Mouse (Mus musculus) hindbrain, embryonic 14.5 days (tissue): ENCODE results near the gene Cd2bp2. TPM values are rescaled to one million over a fixed set of nuclear protein-coding genes. Genes with fewer than 3 reads are reported as not detected.

Experiments
- ATAC-seq: fragments of 200-750 bp; cut with Nextera tagmentation; 2 replicates; pipeline ENCODE4 v1.8.0; 2017; ENCODE audit warnings: moderate number of reproducible peaks, mild to moderate bottlenecking, moderate TSS enrichment, moderate library complexity; ENCODE audit not compliant: low FRiP score
- DNase-seq: peaks from one replicate; pipeline ENCODE4 v3.0.0-alpha.2; 2015; ENCODE audit warnings: low spot score
- H3K27ac ChIP-seq: fragments of 300-500 bp; sonication (generic); 2 replicates; pipeline ENCODE4 v1.5.1; 2014; ENCODE audit warnings: mild to moderate bottlenecking, moderate library complexity
- H3K27me3 ChIP-seq: fragments of 300-500 bp; sonication (generic); 2 replicates; pipeline ENCODE4 v1.6.1; 2014; ENCODE audit warnings: mild to moderate bottlenecking, low read length, mixed read lengths; ENCODE audit not compliant: control insufficient read depth, insufficient read depth
- H3K36me3 ChIP-seq: fragments of 300-500 bp; sonication (generic); replicated peaks from 2 replicates; pipeline ENCODE4 v1.6.1; 2014; ENCODE audit not compliant: control insufficient read depth, insufficient read depth
- H3K4me1 ChIP-seq: fragments of 300-500 bp; sonication (generic); replicated peaks from 2 replicates; pipeline ENCODE4 v1.6.1; 2014; ENCODE audit warnings: antibody characterized with exemption, low read length, mixed read lengths; ENCODE audit not compliant: control insufficient read depth, insufficient read depth
- H3K4me2 ChIP-seq: fragments of 300-500 bp; sonication (generic); replicated peaks from 2 replicates; pipeline ENCODE4 v1.6.1; 2014; ENCODE audit warnings: mild to moderate bottlenecking, moderate library complexity
- H3K4me3 ChIP-seq: fragments of 300-500 bp; sonication (generic); replicated peaks from 2 replicates; pipeline ENCODE4 v1.5.1; 2014; ENCODE audit warnings: mild to moderate bottlenecking, low read length
- H3K9ac ChIP-seq: fragments of 300-500 bp; sonication (generic); 2 replicates; pipeline ENCODE4 v1.6.1; 2014
- H3K9me3 ChIP-seq: fragments of 300-500 bp; sonication (generic); 2 replicates; pipeline ENCODE4 v1.6.1; 2016; ENCODE audit warnings: low read length; ENCODE audit not compliant: control insufficient read depth
- WGBS: fragments of 180-500 bp; shearing (Covaris S2); extraction: QIAGEN DNeasy Blood & Tissue Kit; methylation state at CpG from one replicate; pipeline ENCODE4 v1.1.7; 2014; 5-methylcytosine and 5-hydroxymethylcytosine counted together
- polyA plus RNA-seq: library from polyadenylated mRNA; unstranded; fragments of >200 nt; fragmentation: Nextera tagmentation; extraction: Ambion mirVana; gene quantifications from 2 replicates; pipeline ENCODE4 v1.2.1, GENCODE M21; 2014

The Cd2bp2 gene
- polyA plus RNA-seq, 1 experiment from 2014 or later, result 63.7 TPM

DNA sequence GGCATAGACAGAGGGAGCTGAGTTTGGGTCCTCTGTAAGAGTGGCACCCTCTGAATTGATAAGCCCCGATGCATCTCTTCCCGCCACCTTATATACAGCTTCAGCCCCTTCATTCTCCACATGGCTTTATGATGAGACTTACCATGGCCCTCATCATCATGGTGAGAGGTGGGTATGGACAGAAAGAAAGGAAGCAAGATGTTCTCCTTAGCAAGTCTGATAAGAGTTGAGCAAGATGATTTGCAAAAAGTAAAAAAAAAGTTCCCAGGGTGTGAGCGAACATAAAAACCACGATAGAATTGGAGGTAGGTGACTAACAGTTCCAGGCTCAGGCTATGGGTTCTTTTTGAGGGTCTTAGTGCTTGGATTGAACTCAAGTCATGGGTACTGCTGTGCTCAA, 22.8 kb upstream of the Cd2bp2 start:
- H3K4me3 ChIP-seq, result no peak overlapping the region
- H3K4me2 ChIP-seq, result no peak overlapping the region
- no peak overlapping the region for H3K27ac ChIP-seq
- no peak overlapping the region for H3K9ac ChIP-seq
- DNase-seq (no peak), ATAC-seq (no peak)
- 89% methylated on average over 4 of the region's 4 CpGs for WGBS
- no peaks in the 10 kb centered on the region for H3K36me3 ChIP-seq
- no peaks in the 10 kb centered on the region for H3K4me1 ChIP-seq
- H3K27me3 ChIP-seq, result peaks cover 9% of the 10 kb centered on the region; the same call in 1 of the 2 replicates
- H3K9me3 ChIP-seq, result no peaks in the 10 kb centered on the region

DNA sequence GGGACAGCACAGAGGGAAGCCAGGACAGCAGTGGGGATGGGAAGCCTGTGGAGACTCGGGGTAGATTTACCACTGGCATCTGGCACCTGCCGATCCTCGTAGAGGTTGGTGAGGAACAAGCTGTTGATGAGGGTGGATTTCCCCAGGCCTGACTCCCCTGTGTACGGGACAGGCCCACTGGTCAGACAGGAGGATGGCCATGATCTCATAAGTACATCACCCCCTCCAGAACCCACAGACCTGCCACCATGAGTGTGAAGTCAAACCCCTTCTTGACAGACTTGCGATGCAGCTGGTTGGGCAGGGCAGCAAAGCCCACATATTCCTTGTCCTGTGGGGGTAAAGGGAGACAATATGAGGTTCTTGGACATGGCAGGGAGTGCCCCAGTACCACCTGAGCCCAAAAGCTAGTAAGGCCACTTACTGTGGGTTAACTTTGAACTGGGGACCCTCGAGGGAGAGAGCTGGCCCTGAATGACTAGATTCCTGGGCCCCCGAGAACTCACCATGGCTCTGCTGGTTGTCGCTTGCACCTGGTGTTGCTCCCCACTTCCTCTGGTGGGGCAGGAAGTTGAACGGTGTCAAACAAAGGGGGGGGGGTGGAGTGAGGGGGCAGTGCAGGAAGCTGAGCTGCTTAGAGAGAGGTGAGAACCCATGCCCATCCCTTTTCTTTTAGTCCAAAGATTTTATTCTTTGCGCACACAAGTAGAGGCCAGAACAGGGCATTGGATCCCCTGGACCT, 22.2 kb upstream of the Cd2bp2 start:
- Histone ChIP-seq H3K4me1 (no peaks in the 10 kb centered on the region), H3K9ac (no peak overlapping the region), H3K9me3 (no peaks in the 10 kb centered on the region), H3K4me2 (no peak overlapping the region), H3K27me3 (peaks cover 9% of the 10 kb centered on the region; the same call in 1 of the 2 replicates), H3K36me3 (no peaks in the 10 kb centered on the region), H3K27ac (no peak overlapping the region), H3K4me3 (no peak overlapping the region)
- DNase-seq, result no peak
- ATAC-seq, result no peak
- WGBS, result 80% methylated on average over 10 of the region's 10 CpGs

DNA sequence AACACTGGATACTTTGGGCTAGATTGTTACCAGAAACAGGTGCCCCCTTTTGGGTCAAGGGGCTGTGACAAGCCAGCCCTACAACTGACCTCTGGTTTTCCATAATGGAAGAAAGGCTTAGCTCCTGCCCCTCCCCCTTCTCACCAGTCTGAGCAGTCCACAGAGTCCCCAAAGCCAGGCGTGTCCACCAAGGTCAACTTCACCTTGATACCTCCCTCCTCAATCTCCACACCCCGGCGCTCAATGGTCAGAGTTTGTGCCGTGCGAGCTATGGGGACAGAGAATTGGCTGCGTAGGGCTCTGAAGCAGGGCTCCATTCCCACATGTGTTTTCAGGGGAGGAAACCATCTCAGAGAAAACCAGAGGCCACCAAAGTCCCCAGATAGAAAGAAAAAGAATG, 21.6 kb upstream of the Cd2bp2 start:
- no peaks in the 10 kb centered on the region for H3K9me3 ChIP-seq
- ATAC-seq, result no peak
- DNase-seq, result no peak

GRCm38 (mm10) chr7:127216307-127216706, 20.5 kb upstream of the Cd2bp2 start:
- Histone ChIP-seq H3K4me3 (no peak overlapping the region), H3K27me3 (peaks cover 9% of the 10 kb centered on the region; the same call in 1 of the 2 replicates), H3K36me3 (no peaks in the 10 kb centered on the region), H3K27ac (no peak overlapping the region), H3K4me1 (no peaks in the 10 kb centered on the region), H3K4me2 (no peak overlapping the region), H3K9ac (no peak overlapping the region), H3K9me3 (no peaks in the 10 kb centered on the region)
- ATAC-seq, result no peak
- 94% methylated on average over 5 of the region's 5 CpGs for WGBS
- no peak for DNase-seq

More for the DNA sequence above, 21.6 kb upstream of the Cd2bp2 start:
- 91% methylated on average over 6 of the region's 6 CpGs for WGBS
- Histone ChIP-seq H3K36me3 (no peaks in the 10 kb centered on the region), H3K27ac (no peak overlapping the region), H3K27me3 (peaks cover 9% of the 10 kb centered on the region; the same call in 1 of the 2 replicates), H3K4me1 (no peaks in the 10 kb centered on the region), H3K9ac (no peak overlapping the region), H3K4me2 (no peak overlapping the region), H3K4me3 (no peak overlapping the region)

GRCm38 (mm10) chr7:127214981-127215871, 19.4 kb upstream of the Cd2bp2 start:
- no peaks in the 10 kb centered on the region for H3K36me3 ChIP-seq
- 26% methylated on average over 33 of the region's 33 CpGs for WGBS
- H3K27ac ChIP-seq, result no peak overlapping the region
- H3K27me3 ChIP-seq, result peaks cover 9% of the 10 kb centered on the region; the same call in 1 of the 2 replicates
- peak; percentile 80 for DNase-seq
- H3K9ac ChIP-seq, result peak overlapping the region; percentile 17
- no peaks in the 10 kb centered on the region for H3K9me3 ChIP-seq
- H3K4me1 ChIP-seq, result no peaks in the 10 kb centered on the region
- H3K4me3 ChIP-seq, result peak overlapping the region; percentile 15; the same call in 1 of the 2 replicates
- no peak for ATAC-seq
- peak overlapping the region; percentile 44 for H3K4me2 ChIP-seq

DNA sequence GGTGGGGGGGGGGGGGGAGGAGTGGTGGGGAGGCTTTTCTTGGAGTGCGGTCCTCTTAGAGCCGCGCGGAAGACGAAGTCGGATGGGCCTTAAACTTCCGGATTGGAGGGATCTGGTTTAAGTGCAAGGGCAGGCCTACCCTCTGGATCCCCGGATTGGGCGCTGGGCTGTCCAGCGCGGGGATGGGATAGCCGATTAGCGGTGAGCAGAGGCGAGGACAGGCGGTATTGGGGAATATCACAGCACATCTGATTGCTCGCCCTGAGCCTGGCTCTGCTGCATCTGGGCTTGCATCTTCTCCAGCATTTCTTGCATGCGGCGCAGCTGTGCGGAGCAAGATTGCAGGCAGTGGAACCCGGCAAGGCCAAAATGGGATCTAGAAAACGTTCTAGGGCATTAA, 18.7 kb upstream of the Cd2bp2 start:
- WGBS, result 37% methylated on average over 21 of the region's 21 CpGs
- H3K9me3 ChIP-seq, result no peaks in the 10 kb centered on the region
- H3K27ac ChIP-seq, result no peak overlapping the region
- H3K4me2 ChIP-seq, result peak overlapping the region; percentile 44
- peaks cover 4% of the 10 kb centered on the region; the same call in 1 of the 2 replicates for H3K4me1 ChIP-seq
- H3K4me3 ChIP-seq, result no peak overlapping the region
- DNase-seq (no peak), ATAC-seq (no peak)
- no peaks in the 10 kb centered on the region for H3K36me3 ChIP-seq
- peak overlapping the region; percentile 17; the same call in 1 of the 2 replicates for H3K9ac ChIP-seq
- H3K27me3 ChIP-seq, result peaks cover 9% of the 10 kb centered on the region; the same call in 1 of the 2 replicates

DNA sequence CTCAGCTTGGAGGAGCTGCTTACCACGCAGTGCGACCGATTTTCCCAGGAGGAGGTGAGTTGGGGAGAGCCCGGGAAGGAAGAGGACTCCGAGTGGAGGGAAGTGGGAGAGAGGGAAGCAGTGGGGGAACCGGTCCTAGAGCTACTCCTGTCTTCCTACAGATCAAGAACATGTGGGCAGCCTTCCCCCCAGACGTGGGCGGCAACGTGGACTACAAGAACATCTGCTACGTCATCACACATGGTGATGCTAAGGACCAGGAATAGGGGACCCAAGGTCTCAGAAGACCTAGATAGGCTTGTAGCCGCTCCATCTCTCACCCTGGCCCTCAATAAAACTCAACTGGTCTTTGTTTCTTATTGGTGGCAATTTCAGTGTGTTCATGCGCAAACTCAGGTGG, 18.1 kb upstream of the Cd2bp2 start:
- Histone ChIP-seq H3K9me3 (no peaks in the 10 kb centered on the region), H3K36me3 (no peaks in the 10 kb centered on the region), H3K4me2 (0 out of 2 replicates have a peak overlapping the region, but pooled peaks have one; percentile 44), H3K4me3 (no peak overlapping the region), H3K27me3 (peaks cover 9% of the 10 kb centered on the region; the same call in 1 of the 2 replicates), H3K4me1 (peaks cover 7% of the 10 kb centered on the region; the same call in 1 of the 2 replicates), H3K9ac (no peak overlapping the region), H3K27ac (no peak overlapping the region)
- 56% methylated on average over 12 of the region's 12 CpGs for WGBS
- DNase-seq (no peak), ATAC-seq (no peak)

DNA sequence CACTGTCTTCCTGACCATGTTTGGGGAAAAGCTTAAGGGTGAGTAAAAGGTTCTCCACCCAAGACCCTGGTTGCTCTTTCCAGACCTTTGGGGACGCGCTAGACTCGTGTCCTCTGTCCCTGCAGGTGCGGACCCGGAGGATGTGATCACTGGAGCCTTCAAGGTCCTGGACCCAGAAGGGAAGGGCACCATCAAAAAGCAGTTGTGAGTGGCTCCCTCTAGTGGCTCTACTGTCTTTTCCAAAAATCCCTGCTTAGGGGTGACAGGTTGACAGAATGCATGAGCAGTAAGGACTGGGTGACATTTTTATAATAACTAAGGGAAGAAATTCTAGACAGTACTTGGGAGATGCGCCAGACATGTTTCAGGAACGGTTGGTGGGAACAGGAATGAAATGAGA, 17.6 kb upstream of the Cd2bp2 start:
- peaks cover 9% of the 10 kb centered on the region; the same call in 1 of the 2 replicates for H3K27me3 ChIP-seq
- WGBS, result 45% methylated on average over 7 of the region's 7 CpGs
- DNase-seq (no peak), ATAC-seq (no peak)
- H3K4me2 ChIP-seq, result no peak overlapping the region
- no peaks in the 10 kb centered on the region for H3K36me3 ChIP-seq
- no peak overlapping the region for H3K9ac ChIP-seq
- H3K27ac ChIP-seq, result no peak overlapping the region
- H3K9me3 ChIP-seq, result no peaks in the 10 kb centered on the region
- no peak overlapping the region for H3K4me3 ChIP-seq
- peaks cover 7% of the 10 kb centered on the region; the same call in 1 of the 2 replicates for H3K4me1 ChIP-seq
